Mouse (Mus musculus) thymus, postnatal 0 days (tissue): ENCODE data around the gene Cd300a. TPM values are rescaled to one million over a fixed set of nuclear protein-coding genes. Genes with fewer than 3 reads are reported as not detected.
A peak's percentile ranks its signal among the peaks of the same experiment; 100 is the strongest.
"Not testable (repeated sequence)": the region's sequence is repeated elsewhere in the genome, so short reads cannot be mapped to it uniquely, and the experiment has no call there.

ENCODE experiments used
- DNase-seq: peaks from one replicate; pipeline ENCODE4 v3.0.0-alpha.2; 2015; ENCODE audit warnings: low spot score
- polyA plus RNA-seq: library from polyadenylated mRNA; unstranded; fragments of >200 nt; fragmentation: Nextera tagmentation; extraction: Ambion mirVana; gene quantifications from 2 replicates; pipeline ENCODE4 v1.2.1, GENCODE M21; 2015

The Cd300a gene
- polyA plus RNA-seq, 1 experiment from 2014 or later: 6.8 TPM

- no peak for DNase-seq
Observed at GRCm38 (mm10) chr11:114903224-114903623, 13.4 kb downstream of the Cd300a start.

- no peak for DNase-seq
Observed at GRCm38 (mm10) chr11:114907567-114907966, 17.7 kb downstream of the Cd300a start.

- no peak for DNase-seq
Observed at GRCm38 (mm10) chr11:114908086-114908485, 18.2 kb downstream of the Cd300a start.

- not testable (repeated sequence) for DNase-seq
Observed at GRCm38 (mm10) chr11:114909538-114909937, 19.7 kb downstream of the Cd300a start.

- DNase-seq: peak; percentile 52
Observed at GRCm38 (mm10) chr11:114912847-114913246, 23.0 kb downstream of the Cd300a start.

- no peak for DNase-seq
Observed at GRCm38 (mm10) chr11:114914978-114915377, 25.1 kb downstream of the Cd300a start.

- no peak for DNase-seq
Observed at GRCm38 (mm10) chr11:114917120-114917519, 27.3 kb downstream of the Cd300a start.

- DNase-seq: no peak
Observed at GRCm38 (mm10) chr11:114922439-114922838, 32.6 kb downstream of the Cd300a start.

- peak; percentile 67 for DNase-seq
Observed at GRCm38 (mm10) chr11:114923961-114924360, 34.1 kb downstream of the Cd300a start.

- no peak for DNase-seq
Observed at GRCm38 (mm10) chr11:114929581-114929980, 39.7 kb downstream of the Cd300a start.

GRCm38 (mm10) chr11:114931041-114931440, 41.2 kb downstream of the Cd300a start:
- no peak for DNase-seq

GRCm38 (mm10) chr11:114933591-114933990, 43.8 kb downstream of the Cd300a start:
- DNase-seq: no peak

- DNase-seq: no peak
Observed at GRCm38 (mm10) chr11:114934144-114934543, 44.3 kb downstream of the Cd300a start, which contains the start of gene Cd300lb. Gene Cd300lb, minus strand, starts transcription at chr11:114934386.

Other genes starting within 250 kb of the Cd300a start
- gene Rpl38, start 221.5 kb upstream of the Cd300a start, polyA plus RNA-seq: 1,685 and 1,731 TPM in 2 replicates
- gene Ttyh2, start 214.6 kb upstream of the Cd300a start, polyA plus RNA-seq: 11.1 and 12.2 TPM in 2 replicates
- gene Dnaic2, start 162.6 kb upstream of the Cd300a start, polyA plus RNA-seq: 0.94 and 1.1 TPM in 2 replicates
- 0.09 TPM in 2 replicates for gene Kif19a, start 124.7 kb upstream of the Cd300a start, polyA plus RNA-seq
- gene Btbd17, start 94.1 kb upstream of the Cd300a start, polyA plus RNA-seq: 0.14 TPM in 1 of 2 replicates, not detected in the other
- not detected in 2 replicates for gene Gpr142, start 91.1 kb upstream of the Cd300a start, polyA plus RNA-seq
- 5.0 and 5.3 TPM in 2 replicates for gene Gprc5c, start 38.9 kb upstream of the Cd300a start, polyA plus RNA-seq
- gene Cd300lb, start 44.3 kb downstream of the Cd300a start, polyA plus RNA-seq: 0.15 and 0.29 TPM in 2 replicates
- gene Cd300c, start 79.1 kb downstream of the Cd300a start, polyA plus RNA-seq: 0.21 and 0.23 TPM in 2 replicates
- gene Cd300ld, start 99.9 kb downstream of the Cd300a start, polyA plus RNA-seq: 0.21 and 0.26 TPM in 2 replicates
- 7.7 and 8.0 TPM in 2 replicates for gene Cd300c2, start 111.8 kb downstream of the Cd300a start, polyA plus RNA-seq
- not detected in 2 replicates for gene Cd300ld2, start 126.2 kb downstream of the Cd300a start, polyA plus RNA-seq
- 0.48 TPM in 1 of 2 replicates, not detected in the other for gene Cd300ld4, start 137.0 kb downstream of the Cd300a start, polyA plus RNA-seq
- 0.49 TPM in 1 of 2 replicates, not detected in the other for gene Cd300ld5, start 147.7 kb downstream of the Cd300a start, polyA plus RNA-seq
- gene Cd300ld3, start 158.4 kb downstream of the Cd300a start, polyA plus RNA-seq: not detected in 2 replicates
- 0.05 and 0.18 TPM in 2 replicates for gene Cd300e, start 172.1 kb downstream of the Cd300a start, polyA plus RNA-seq
- gene Rab37, start 201.4 kb downstream of the Cd300a start, polyA plus RNA-seq: 43.4 and 47.1 TPM in 2 replicates
- gene Cd300lf, start 244.0 kb downstream of the Cd300a start, polyA plus RNA-seq: 0.76 and 2.0 TPM in 2 replicates